Mouse (Mus musculus) lung, postnatal 14 days (tissue): Measurements from ENCODE around the gene Miga1.

Experiments used
- DNase-seq: peaks from one replicate; pipeline ENCODE4 v3.0.0; 2021

Gene Miga1

DNA sequence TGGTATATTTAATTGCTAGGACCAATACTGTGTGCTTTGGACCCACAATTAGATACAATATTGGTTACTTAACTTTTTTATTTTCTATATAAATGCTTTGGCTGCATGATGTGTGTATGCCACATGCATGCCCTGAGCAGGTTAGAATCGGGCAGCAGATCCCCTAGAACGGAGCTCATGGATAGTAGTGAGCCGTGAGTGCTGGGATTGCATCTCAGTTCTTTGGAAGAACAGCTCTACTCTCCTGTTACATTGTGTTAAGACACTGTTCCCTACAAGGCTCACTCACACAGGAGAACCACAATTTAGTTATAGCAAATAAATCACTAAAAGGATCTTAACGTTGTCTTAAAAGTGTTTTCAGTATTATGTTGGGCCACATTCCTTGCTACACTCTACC lies 96.9 kb downstream of the Miga1 start:
- DNase-seq = no peak

DNA sequence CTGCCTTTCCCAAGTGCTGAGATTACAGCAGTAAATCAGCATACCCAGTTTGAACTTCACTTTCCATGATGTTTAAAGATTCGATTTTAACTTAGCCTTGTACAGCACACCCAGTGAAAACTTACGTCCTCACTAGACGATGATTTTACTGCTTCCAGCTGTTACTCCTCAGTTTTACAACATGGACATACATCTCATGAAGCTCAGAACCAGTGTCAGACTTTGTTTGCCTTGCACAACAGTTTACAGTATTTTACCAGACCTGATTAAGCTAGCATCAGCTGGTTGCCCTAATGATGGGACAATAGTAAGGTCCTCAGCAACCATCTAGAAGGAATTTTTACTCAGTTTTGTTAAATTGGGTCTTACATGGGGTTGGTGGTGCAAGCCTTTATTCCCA lies 99.1 kb downstream of the Miga1 start:
- DNase-seq = no peak

DNA sequence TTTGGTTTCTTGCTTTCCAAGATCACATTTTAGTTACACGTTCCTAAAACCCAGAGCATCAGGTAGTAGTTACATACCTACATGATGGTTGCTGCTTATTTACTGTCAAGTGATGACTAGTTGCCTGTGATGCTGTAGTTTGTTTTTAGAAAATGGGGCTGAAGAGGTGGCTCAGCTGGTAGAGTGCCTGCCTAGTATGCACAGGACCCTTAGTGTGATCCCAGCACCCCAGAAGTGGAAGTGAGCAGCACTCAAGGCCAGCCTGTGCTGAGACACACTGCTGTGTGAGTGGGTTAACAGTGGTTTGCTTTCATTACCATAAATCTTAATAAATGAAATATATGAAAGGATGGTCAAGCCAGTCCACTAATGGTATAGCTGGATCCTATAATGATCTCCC lies 100.6 kb downstream of the Miga1 start:
- DNase-seq = no peak

DNA sequence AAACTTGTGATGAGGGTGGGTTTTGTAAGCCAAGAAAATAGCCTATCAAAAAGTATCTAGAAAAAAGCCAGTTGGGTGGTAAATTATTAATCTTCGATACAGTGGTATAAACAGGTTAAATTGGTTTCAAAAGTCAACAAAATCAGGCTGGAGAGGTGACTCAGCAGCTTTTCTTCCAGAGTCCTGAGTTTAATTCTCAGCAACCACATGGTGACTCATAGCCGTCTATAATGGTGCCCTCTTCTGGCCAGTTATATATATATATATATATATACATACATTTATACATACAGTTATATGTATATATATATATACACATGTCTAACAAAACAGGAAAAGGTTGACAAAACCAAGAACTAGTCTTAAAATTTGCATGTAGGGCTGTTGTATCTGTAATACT lies 101.4 kb downstream of the Miga1 start:
- no peak for DNase-seq

DNA sequence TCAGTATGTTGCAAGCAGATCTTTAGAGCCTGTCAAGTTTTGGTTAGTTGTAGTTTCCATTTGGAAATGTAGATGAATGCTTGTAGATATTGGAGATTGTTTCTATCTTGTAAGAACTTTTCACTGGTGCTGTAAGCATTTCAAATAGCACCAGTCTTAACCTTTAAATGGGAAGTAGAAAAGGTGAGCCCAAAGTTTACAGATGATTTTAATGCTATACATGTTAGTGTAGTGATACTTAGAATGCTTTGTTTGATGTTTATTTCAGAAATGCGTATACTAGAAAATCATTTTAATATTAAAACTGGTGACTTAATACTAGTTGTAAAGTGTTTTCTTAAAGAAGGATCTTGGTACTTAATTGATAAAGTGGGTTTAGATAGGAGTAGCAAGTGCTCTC lies 104.4 kb downstream of the Miga1 start:
- DNase-seq = no peak

DNA sequence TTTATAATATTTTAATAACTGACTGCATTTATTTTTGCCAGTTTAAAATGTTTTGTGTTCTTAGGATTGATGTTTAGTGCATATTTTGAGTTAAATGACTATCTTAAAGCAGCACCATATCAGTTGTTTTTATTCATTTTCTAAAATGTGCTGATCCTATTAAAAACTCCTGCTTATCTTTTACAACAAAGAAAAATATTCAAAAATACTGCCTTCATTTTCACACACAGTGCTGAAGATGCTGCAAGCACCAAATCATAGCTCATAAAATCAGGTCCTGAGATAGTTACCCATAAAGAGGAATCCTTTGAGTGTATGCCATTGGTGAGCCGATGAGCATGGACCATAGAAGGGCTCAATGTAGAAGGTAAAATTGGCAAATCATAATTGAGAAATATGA lies 105.0 kb downstream of the Miga1 start:
- no peak for DNase-seq

DNA sequence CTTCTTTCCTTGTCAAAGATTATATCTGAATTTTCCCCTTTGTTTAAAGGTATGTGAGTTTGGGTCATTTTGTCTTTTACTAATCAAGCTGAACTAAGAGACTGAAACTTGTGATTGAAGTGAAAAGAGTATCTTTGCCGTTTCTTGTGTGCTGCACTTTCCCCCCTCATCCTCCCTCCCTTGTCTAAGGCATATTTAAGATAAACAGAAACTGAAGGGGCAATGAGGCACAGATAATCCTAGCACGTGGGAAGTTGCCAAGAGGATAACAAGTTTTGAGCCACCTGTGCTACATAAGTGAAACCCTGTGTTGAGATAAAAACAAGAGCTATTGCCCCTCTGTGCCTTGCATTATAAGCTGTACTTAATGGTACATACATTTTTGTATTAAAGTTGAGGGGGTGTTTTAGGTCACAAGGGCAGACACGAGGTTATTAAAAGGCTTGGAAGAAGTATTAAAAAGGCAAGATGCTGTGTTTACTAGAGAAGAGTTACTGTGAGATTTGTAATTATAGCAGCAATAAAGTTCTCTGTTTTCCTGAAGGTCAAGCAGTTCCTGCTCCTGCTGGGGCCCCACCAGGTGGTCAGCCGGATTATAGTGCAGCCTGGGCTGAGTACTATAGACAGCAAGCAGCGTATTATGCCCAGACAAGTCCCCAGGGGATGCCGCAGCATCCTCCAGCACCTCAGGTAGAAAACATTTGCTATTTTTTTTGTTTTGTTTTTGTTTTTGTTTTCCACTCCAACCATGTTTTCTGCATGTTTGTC lies 108.7 kb downstream of the Miga1 start:
- DNase-seq = no peak

DNA sequence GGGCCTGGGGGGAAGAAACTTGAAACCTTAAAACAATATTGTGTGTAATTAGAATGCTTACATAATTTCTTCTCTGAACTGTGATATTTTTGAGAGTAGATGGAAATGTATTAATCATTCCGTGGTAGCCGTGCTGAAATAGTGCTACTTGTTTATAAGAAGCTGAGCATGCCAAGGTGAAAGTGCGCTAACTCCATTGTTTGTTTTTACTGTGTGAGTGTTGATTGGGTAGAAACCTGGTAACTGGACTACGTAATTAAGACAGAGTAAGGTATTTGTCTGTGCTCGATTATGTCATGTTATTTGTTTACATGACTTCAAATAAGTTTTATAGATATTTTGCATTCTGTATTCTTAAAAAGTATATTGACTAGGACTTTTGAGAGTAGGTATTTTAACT lies 110.9 kb downstream of the Miga1 start:
- DNase-seq = no peak

DNA sequence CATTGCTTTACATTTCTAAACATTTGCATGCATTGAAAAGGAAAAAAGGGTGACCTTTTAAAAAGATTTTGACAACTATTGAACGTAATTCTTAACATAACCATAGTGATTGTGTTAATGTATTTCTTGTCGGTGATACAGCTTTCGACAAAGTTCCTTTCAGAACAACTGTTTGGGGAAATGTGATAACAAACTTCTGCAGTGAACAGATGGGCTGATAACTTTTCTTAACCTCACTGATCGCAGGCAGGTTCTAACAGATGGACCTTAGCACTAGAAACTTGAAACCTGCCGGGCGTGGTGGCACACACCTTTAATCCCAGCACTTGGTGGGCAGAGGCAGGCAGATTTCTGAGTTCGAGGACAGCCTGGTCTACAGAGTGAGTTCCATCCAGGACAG lies 111.4 kb downstream of the Miga1 start:
- no peak for DNase-seq

DNA sequence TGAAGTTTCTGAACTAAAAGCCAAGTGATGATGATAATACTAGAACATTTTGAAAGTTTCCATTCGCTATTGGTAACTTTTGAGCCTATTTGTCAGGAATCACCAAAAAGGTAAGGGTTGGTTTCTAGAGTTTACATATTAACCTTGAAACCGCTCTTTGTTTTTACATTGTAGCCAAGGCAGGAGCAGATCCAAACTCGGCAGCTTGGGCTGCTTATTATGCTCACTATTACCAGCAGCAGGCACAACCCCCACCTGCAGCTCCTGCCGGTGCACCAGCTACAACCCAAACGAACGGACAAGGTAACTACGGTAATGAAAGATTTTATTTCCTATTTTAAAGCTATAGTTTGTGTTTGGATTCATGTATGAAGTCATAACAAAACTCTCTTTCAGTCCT lies 114.3 kb downstream of the Miga1 start:
- DNase-seq = no peak

DNA sequence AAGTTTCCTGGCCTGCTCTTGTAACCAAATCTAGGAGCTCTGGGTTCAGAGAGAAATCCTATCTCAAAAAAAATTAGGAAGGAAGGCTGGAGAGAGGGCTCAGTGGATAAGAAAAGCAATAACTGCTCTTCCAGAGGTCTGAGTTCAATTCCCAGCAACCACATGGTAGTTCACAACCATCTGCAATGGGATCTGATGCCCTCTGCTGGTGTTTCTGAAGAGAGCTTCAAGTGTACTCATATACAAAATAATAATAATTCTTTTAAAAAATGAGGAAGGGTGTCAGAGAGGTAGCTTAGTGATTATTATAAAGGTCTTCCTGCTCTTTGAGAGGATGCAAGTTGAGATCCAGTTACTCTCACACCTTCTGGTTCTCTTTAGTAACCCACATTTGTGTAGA lies 115.3 kb downstream of the Miga1 start:
- no peak for DNase-seq
